Mouse (Mus musculus) liver, adult 2 months (tissue): ENCODE results near the gene Lilr4b.

Experiments used
- CTCF ChIP-seq: fragments of 200-500 bp; IDR thresholded peaks from 2 replicates; pipeline ENCODE4 v1.5.1; 2011; ENCODE audit warnings: low read depth, low read length, control low read depth
- POLR2A ChIP-seq: fragments of 200-500 bp; IDR thresholded peaks from 2 replicates; pipeline ENCODE4 v1.6.1; 2011; ENCODE audit warnings: low read length, control low read depth; ENCODE audit not compliant: insufficient read depth; ENCODE audit errors: extremely low read depth

GRCm38 (mm10) chr10:51455762-51456161 lies 24.7 kb upstream of the Lilr4b start:
- TF ChIP-seq CTCF (no peak), POLR2A (no peak)
